Mouse (Mus musculus) thymus, adult 18-20 months (tissue): Measurements from ENCODE around the gene Tcf7.

ENCODE experiments used
- DNase-seq, 2 experiments: peaks; one replicate each; pipeline ENCODE4 v3.0.0; 2022; ENCODE audit warnings: mixed read lengths in 2 of 2

The Tcf7 gene

GRCm38 (mm10) chr11:52282774-52283595, at the start of gene Tcf7:
Tcf7 (minus strand) TSS chr11:52283014.
- DNase-seq = peak in 1 of 2 experiments; percentile 69

- DNase-seq = no peak
Measured at GRCm38 (mm10) chr11:52327313-52327712, 44.5 kb upstream of the Tcf7 start.

GRCm38 (mm10) chr11:52324442-52325367, 41.9 kb upstream of the Tcf7 start:
- no peak for DNase-seq

GRCm38 (mm10) chr11:52321540-52321939, 38.7 kb upstream of the Tcf7 start:
- DNase-seq = no peak

- DNase-seq = no peak
Measured at GRCm38 (mm10) chr11:52320529-52320928, 37.7 kb upstream of the Tcf7 start.

- no peak for DNase-seq
Measured at GRCm38 (mm10) chr11:52319664-52320063, 36.9 kb upstream of the Tcf7 start.

- DNase-seq = peak; percentile 74 to 86
Measured at GRCm38 (mm10) chr11:52318445-52318844, 35.6 kb upstream of the Tcf7 start.

- DNase-seq = peak; percentile 92 to 98
Measured at GRCm38 (mm10) chr11:52314102-52314793, 31.4 kb upstream of the Tcf7 start.

GRCm38 (mm10) chr11:52310709-52311108, 27.9 kb upstream of the Tcf7 start:
- peak; percentile 66 to 79 for DNase-seq

- peak; percentile 73 to 86 for DNase-seq
Measured at GRCm38 (mm10) chr11:52309487-52309886, 26.7 kb upstream of the Tcf7 start.

- no peak for DNase-seq
Measured at GRCm38 (mm10) chr11:52306431-52306830, 23.6 kb upstream of the Tcf7 start.

GRCm38 (mm10) chr11:52305266-52305665, 22.5 kb upstream of the Tcf7 start:
- no peak for DNase-seq

GRCm38 (mm10) chr11:52302668-52303067, 19.9 kb upstream of the Tcf7 start:
- DNase-seq = no peak

- DNase-seq = peak; percentile 76 to 84
Measured at GRCm38 (mm10) chr11:52299687-52300086, 16.9 kb upstream of the Tcf7 start.

GRCm38 (mm10) chr11:52298955-52299354, 16.1 kb upstream of the Tcf7 start:
- DNase-seq = peak in 1 of 2 experiments; percentile 32

GRCm38 (mm10) chr11:52297352-52297751, 14.5 kb upstream of the Tcf7 start:
- peak; percentile 71 to 76 for DNase-seq

GRCm38 (mm10) chr11:52294103-52294502, 11.3 kb upstream of the Tcf7 start:
- no peak for DNase-seq

GRCm38 (mm10) chr11:52292894-52293293, 10.1 kb upstream of the Tcf7 start:
- DNase-seq = peak in 1 of 2 experiments; percentile 69

GRCm38 (mm10) chr11:52292346-52292745, 9.5 kb upstream of the Tcf7 start:
- peak in 1 of 2 experiments; percentile 57 for DNase-seq

GRCm38 (mm10) chr11:52286958-52287305, 4.1 kb upstream of the Tcf7 start:
- no peak for DNase-seq

GRCm38 (mm10) chr11:52286301-52286957, 3.6 kb upstream of the Tcf7 start:
- no peak for DNase-seq
